Mouse (Mus musculus): Measurements from ENCODE around the gene Aox2.

DNA sequence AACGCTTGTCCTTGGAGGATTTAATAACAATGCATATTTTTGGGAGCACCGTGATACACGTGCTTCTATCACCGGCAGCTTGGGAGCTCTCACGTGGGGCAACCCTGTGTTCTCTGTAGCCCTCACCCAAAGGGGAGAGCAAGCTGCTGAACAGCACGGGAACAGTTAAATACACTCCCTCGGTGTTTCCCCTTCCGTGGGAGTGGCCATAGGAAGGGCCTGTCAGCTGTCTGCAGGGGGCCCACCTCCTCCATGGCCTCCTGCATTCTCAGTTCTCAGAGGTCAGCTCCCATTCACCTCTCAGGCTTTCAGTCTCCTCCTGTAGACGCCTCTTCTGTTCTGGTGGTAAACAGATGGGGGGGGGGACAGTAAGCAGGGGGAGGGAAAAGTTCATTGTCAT lies 2.2 kb upstream of the Aox2 start:
- no peak for TF ChIP-seq CTCF (IDR thresholded peaks at IDR 0.05; ENCODE audit: low read depth)
- no peak for TF ChIP-seq EP300 (IDR thresholded peaks at IDR 0.05; ENCODE audit: low read depth)
